Mouse (Mus musculus) hindbrain, embryonic 11.5 days (tissue): ENCODE measurements around the gene Stn1. TPM values are rescaled to one million over a fixed set of nuclear protein-coding genes. Genes with fewer than 3 reads are reported as not detected.

ENCODE experiments used
- ATAC-seq: fragments of 200-750 bp; cut with Nextera tagmentation; 2 replicates; pipeline ENCODE4 v1.8.0; 2017; ENCODE audit warnings: mild to moderate bottlenecking, moderate TSS enrichment, moderate library complexity; ENCODE audit not compliant: low FRiP score
- DNase-seq: peaks from one replicate; pipeline ENCODE4 v3.0.0-alpha.2; 2015; ENCODE audit warnings: low spot score
- H3K27ac ChIP-seq: fragments of 300-500 bp; sonication (generic); 2 replicates; pipeline ENCODE4 v1.5.1; 2014; ENCODE audit warnings: mild to moderate bottlenecking, low read depth, low read length
- H3K27me3 ChIP-seq: fragments of 300-500 bp; sonication (generic); 2 replicates; pipeline ENCODE4 v1.6.1; 2014; ENCODE audit warnings: mild to moderate bottlenecking, low read length, moderate library complexity, mixed read lengths; ENCODE audit not compliant: control insufficient read depth, insufficient read depth
- H3K36me3 ChIP-seq: fragments of 300-500 bp; sonication (generic); 2 replicates; pipeline ENCODE4 v1.6.1; 2014; ENCODE audit warnings: mild to moderate bottlenecking, low read length, moderate library complexity, mixed read lengths; ENCODE audit not compliant: control insufficient read depth, insufficient read depth
- H3K4me1 ChIP-seq: fragments of 300-500 bp; sonication (generic); replicated peaks from 2 replicates; pipeline ENCODE4 v1.6.1; 2014; ENCODE audit warnings: low read length, mixed read lengths; ENCODE audit not compliant: control insufficient read depth, insufficient read depth
- H3K4me2 ChIP-seq: fragments of 300-500 bp; sonication (generic); replicated peaks from 2 replicates; pipeline ENCODE4 v1.6.1; 2014; ENCODE audit warnings: mild to moderate bottlenecking, low read depth, low read length
- H3K4me3 ChIP-seq: fragments of 300-500 bp; sonication (generic); 2 replicates; pipeline ENCODE4 v1.5.1; 2014; ENCODE audit warnings: low read depth, low read length
- H3K9ac ChIP-seq: fragments of 300-500 bp; sonication (generic); 2 replicates; pipeline ENCODE4 v1.6.1; 2014; ENCODE audit warnings: low read depth, low read length
- H3K9me3 ChIP-seq: fragments of 300-500 bp; sonication (generic); 2 replicates; pipeline ENCODE4 v1.6.1; 2016; ENCODE audit warnings: low read length; ENCODE audit not compliant: control insufficient read depth
- WGBS: fragments of 180-500 bp; shearing (Covaris S2); extraction: QIAGEN DNeasy Blood & Tissue Kit; methylation state at CpG from one replicate; pipeline ENCODE4 v1.1.7; 2014; 5-methylcytosine and 5-hydroxymethylcytosine counted together
- polyA plus RNA-seq: library from polyadenylated mRNA; unstranded; fragments of >200 nt; fragmentation: Nextera tagmentation; extraction: Ambion mirVana; gene quantifications from 2 replicates; pipeline ENCODE4 v1.2.1, GENCODE M21; 2014

The Stn1 gene
- polyA plus RNA-seq, 1 experiment from 2014 or later = 46.8 TPM

DNA sequence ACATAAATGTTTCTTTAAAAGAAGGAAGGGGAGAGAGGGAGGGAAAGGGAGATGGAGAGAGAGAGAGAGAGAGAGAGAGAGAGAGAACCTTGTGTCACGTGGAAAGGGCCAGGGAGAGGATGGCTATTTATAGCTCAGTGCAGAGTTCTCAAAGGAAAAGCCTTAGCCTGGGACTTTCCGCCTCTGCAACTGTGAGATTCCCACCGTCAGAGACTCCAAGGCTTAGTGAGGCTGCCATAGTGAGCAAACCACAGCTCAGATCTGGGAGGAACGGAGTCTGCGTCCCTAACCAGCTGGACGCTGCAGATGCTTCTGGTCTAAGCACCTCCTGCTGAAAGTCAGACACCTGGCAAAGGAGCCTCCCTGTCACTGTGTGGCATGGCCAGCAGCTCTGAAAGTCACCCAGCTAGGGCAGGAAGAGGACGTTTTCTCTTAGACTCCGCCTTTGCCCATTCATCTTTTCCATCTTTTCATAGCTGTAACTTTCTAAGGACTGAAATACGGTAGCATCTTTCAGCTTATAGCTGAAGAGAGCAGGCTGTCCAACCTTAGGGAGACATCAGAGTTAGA lies 51.2 kb downstream of the Stn1 start:
- Histone ChIP-seq H3K27ac (no peak overlapping the region), H3K4me2 (no peak overlapping the region), H3K36me3 (no peaks in the 10 kb centered on the region), H3K9me3 (no peaks in the 10 kb centered on the region), H3K4me1 (no peaks in the 10 kb centered on the region), H3K9ac (no peak overlapping the region), H3K4me3 (no peak overlapping the region), H3K27me3 (no peaks in the 10 kb centered on the region)
- DNase-seq (no peak), ATAC-seq (no peak)
- 54% methylated on average over 9 of the region's 9 CpGs for WGBS

DNA sequence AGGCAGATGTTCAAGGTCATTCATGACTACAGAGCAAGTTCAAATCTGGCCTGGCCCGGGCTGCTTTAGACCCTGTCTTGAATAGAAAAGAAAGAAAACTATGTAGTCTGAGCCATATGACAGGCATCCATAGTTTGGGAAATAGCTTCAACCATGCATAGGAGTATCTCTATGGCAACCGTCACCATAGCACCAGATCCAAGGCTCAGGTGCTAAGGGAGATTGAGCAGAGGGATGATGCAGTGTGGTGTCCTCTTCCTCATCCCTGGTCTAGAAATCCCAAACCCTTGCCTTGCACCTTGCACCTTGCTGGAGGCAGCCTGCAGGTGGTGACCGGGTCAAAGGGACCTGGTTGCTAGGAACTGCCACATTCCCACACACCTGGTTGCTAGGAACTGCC lies 53.2 kb downstream of the Stn1 start:
- WGBS = 86% methylated on average over 3 of the region's 3 CpGs
- Histone ChIP-seq H3K4me1 (no peaks in the 10 kb centered on the region), H3K27ac (no peak overlapping the region), H3K4me2 (no peak overlapping the region), H3K9ac (no peak overlapping the region), H3K36me3 (no peaks in the 10 kb centered on the region), H3K9me3 (no peaks in the 10 kb centered on the region), H3K27me3 (no peaks in the 10 kb centered on the region), H3K4me3 (no peak overlapping the region)
- ATAC-seq (no peak), DNase-seq (no peak)

DNA sequence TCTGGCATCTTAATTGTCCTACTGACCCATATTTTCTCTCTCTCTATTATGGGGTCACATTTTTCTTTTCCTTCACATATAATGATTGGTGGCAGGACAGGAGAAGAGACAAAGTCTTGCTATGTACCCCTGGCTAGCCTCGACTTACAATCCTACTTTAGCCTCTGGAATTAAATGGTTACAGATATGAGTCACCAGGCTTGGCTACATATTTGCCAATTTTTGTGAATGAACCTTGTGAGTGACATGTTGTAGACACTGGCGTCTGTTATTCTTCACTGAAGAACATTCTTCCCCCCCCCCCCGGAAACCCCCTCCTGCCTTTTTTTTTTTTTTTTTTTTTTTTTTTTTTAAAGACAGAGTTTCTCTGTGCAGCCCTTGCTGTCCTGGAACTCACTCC lies 54.0 kb downstream of the Stn1 start:
- Histone ChIP-seq H3K27me3 (no peaks in the 10 kb centered on the region), H3K9ac (no peak overlapping the region), H3K4me2 (no peak overlapping the region), H3K36me3 (no peaks in the 10 kb centered on the region), H3K4me3 (no peak overlapping the region), H3K9me3 (no peaks in the 10 kb centered on the region), H3K27ac (no peak overlapping the region), H3K4me1 (no peaks in the 10 kb centered on the region)
- WGBS = 68% methylated on average over 3 of the region's 3 CpGs
- DNase-seq (no peak), ATAC-seq (no peak)

DNA sequence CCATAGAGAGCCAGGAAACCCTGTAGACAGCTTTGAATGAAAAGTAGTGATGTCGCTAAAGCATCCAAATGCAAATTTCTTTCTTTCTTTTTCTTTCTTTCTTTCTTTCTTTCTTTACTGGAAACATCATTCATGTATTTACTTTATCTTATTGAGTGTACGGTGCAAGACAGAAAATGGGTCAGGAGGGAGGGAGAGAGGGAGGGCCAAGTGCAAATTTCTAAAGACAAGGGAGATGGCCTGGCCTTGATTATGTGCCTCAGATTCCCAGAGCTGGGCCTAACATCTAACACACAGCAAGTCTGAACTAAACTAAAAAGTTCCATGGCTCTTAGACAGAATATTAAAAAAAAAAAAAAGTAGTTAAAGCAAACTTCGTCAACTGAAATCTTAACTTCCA lies 63.9 kb downstream of the Stn1 start:
- 75% methylated on average over 3 of the region's 3 CpGs for WGBS
- H3K36me3 ChIP-seq = no peaks in the 10 kb centered on the region
- ATAC-seq (no peak), DNase-seq (no peak)
- no peaks in the 10 kb centered on the region for H3K9me3 ChIP-seq
- no peak overlapping the region for H3K4me2 ChIP-seq
- H3K27ac ChIP-seq = no peak overlapping the region
- no peaks in the 10 kb centered on the region for H3K27me3 ChIP-seq
- H3K9ac ChIP-seq = no peak overlapping the region
- H3K4me1 ChIP-seq = no peaks in the 10 kb centered on the region
- H3K4me3 ChIP-seq = no peak overlapping the region

DNA sequence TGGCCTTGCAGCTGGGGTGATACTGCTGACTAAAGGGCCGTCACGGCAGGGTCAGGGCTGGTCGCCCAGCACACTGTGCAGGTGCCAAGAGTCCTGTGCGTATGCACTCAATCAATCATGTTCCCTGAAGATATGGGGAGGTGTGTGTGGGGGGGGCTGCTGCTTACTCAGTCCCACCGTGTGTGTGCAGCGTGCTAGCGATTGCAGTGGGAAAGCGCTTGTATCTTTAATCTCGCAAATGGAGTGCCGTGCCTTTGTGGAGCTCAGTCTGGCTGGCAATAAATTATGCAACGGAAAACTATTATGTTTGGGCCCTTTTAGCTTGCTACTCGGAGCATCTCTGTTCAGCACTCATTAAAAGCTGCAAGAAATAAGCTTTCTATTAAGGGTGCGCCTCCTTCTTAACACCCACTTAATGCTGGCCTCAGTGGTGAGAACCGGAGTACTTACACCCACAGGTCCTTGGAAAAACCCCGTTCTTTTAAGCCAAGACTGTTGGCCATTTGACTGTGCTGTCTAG lies 64.4 kb downstream of the Stn1 start:
- no peak overlapping the region for H3K27ac ChIP-seq
- DNase-seq (no peak), ATAC-seq (0 out of 2 replicates have a peak, but pooled peaks have one; percentile 35)
- no peak overlapping the region for H3K4me2 ChIP-seq
- no peaks in the 10 kb centered on the region for H3K36me3 ChIP-seq
- no peak overlapping the region for H3K9ac ChIP-seq
- no peak overlapping the region for H3K4me3 ChIP-seq
- H3K4me1 ChIP-seq = no peaks in the 10 kb centered on the region
- no peaks in the 10 kb centered on the region for H3K27me3 ChIP-seq
- H3K9me3 ChIP-seq = no peaks in the 10 kb centered on the region
- 49% methylated on average over 15 of the region's 15 CpGs for WGBS

DNA sequence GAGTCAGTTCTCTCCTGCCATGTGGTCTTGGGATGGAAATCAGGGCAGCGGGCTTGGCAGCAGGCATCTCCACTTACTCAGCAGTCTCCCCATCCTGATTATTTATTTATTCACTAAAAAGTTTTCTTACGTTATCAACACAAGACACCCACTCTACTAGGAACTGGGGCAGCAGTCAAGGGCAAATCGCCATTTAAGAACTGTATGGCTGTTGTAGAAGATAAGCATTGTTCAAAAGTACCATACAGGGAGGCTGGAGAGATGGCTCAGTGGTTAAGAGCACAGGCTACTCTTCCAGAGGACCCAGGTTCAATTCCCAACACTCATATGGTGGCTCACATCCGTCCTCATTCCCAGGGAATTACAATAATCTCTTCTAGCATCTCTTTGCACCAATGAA lies 65.5 kb downstream of the Stn1 start:
- 84% methylated on average over 4 of the region's 4 CpGs for WGBS
- no peaks in the 10 kb centered on the region for H3K36me3 ChIP-seq
- H3K9ac ChIP-seq = no peak overlapping the region
- no peaks in the 10 kb centered on the region for H3K9me3 ChIP-seq
- H3K27ac ChIP-seq = no peak overlapping the region
- ATAC-seq (no peak), DNase-seq (no peak)
- no peaks in the 10 kb centered on the region for H3K27me3 ChIP-seq
- H3K4me2 ChIP-seq = no peak overlapping the region
- no peak overlapping the region for H3K4me3 ChIP-seq
- no peaks in the 10 kb centered on the region for H3K4me1 ChIP-seq

DNA sequence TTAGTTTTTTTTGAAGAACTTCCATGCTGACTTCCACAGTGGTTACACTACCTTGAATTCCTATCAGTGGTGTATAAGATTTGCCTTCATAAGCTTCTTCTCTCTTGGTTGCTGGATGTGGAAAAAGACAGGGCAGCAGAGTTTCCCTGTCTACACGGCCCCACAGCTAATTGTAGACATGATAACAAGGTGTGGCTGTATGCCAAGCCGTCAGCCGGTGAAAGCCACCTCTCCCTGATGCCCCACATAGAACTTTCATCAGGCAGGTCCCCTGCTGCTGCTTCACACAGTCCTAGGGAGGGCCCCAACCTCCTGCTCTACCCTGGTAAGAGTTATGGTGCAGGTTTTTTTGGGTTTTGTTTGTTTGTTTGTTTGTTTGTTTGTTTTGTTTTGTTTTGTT lies 68.6 kb downstream of the Stn1 start:
- DNase-seq (no peak), ATAC-seq (no peak)
- H3K4me3 ChIP-seq = no peak overlapping the region
- 77% methylated on average over 3 of the region's 3 CpGs for WGBS
- no peaks in the 10 kb centered on the region; the same call in 1 of the 2 replicates for H3K4me1 ChIP-seq
- H3K4me2 ChIP-seq = no peak overlapping the region
- H3K27me3 ChIP-seq = no peaks in the 10 kb centered on the region
- H3K9me3 ChIP-seq = no peaks in the 10 kb centered on the region
- no peak overlapping the region for H3K9ac ChIP-seq
- H3K27ac ChIP-seq = no peak overlapping the region
- no peaks in the 10 kb centered on the region for H3K36me3 ChIP-seq

DNA sequence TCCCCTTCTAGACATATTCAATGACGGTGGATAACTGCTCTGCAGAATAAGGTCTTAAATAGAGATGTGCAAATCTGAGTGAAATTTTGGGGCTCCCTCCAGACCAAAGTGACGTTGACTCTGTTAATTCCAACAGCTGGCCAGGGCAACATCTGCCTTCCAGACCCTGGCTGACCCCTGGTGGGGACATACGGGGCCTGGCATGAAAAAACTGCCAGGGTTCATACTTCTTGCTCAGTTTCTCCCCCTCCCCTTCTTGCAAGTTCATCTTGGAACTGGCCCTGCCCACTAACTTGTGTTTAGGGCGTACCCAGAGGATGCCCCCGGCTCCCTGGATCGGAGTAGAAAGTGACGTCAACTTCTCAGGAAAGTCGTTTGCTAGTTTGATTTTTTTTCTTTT lies 70.5 kb downstream of the Stn1 start:
- Histone ChIP-seq H3K27ac (no peak overlapping the region), H3K36me3 (no peaks in the 10 kb centered on the region), H3K4me1 (no peaks in the 10 kb centered on the region; the same call in 1 of the 2 replicates), H3K9ac (no peak overlapping the region), H3K4me3 (no peak overlapping the region), H3K9me3 (no peaks in the 10 kb centered on the region), H3K4me2 (no peak overlapping the region), H3K27me3 (no peaks in the 10 kb centered on the region)
- ATAC-seq (no peak), DNase-seq (no peak)
- 75% methylated on average over 8 of the region's 8 CpGs for WGBS

DNA sequence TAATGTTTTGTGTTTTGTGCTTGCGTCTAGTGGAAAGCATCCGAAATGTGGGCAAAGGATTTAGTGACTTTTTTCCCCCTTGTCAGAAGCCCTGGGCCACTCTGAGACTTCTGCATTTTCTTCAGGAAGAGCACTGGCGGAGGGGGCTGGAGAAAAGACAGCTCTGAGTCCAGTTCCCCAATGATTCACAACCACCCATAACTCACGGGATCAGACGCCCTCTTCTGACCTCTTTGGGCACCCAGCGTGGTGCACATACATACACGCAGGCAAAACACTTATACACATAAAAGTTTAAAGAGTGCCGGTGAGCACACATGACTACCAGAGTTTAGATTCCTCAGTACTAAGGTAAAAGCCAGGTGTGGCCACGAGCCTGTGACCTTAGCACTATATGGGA lies 71.8 kb downstream of the Stn1 start:
- no peaks in the 10 kb centered on the region for H3K36me3 ChIP-seq

More for the DNA sequence above, 71.8 kb downstream of the Stn1 start:
- H3K27ac ChIP-seq = no peak overlapping the region
- no peaks in the 10 kb centered on the region for H3K27me3 ChIP-seq
- no peak overlapping the region for H3K4me2 ChIP-seq
- H3K9ac ChIP-seq = no peak overlapping the region
- H3K4me3 ChIP-seq = no peak overlapping the region
- no peaks in the 10 kb centered on the region; the same call in 1 of the 2 replicates for H3K4me1 ChIP-seq
- DNase-seq = no peak
- ATAC-seq = no peak
- no peaks in the 10 kb centered on the region for H3K9me3 ChIP-seq
- WGBS = 66% methylated on average over 9 of the region's 9 CpGs
